Mouse (Mus musculus) kidney, embryonic 16.5 days (tissue): ENCODE results near the gene Lrtm1. TPM values are rescaled to one million over a fixed set of nuclear protein-coding genes. Genes with fewer than 3 reads are reported as not detected.

Experiments used
- ATAC-seq: fragments of 200-750 bp; cut with Nextera tagmentation; 2 replicates; pipeline ENCODE4 v1.8.0; 2017; ENCODE audit warnings: moderate TSS enrichment; ENCODE audit not compliant: low FRiP score, low TSS enrichment
- H3K27ac ChIP-seq: fragments of 300-500 bp; sonication (generic); 2 replicates; pipeline ENCODE4 v1.5.1; 2014; ENCODE audit warnings: low read length
- H3K27me3 ChIP-seq: fragments of 300-500 bp; sonication (generic); 2 replicates; pipeline ENCODE4 v1.6.1; 2014; ENCODE audit warnings: low read length, control low read depth, mixed read lengths; ENCODE audit not compliant: insufficient read depth
- H3K36me3 ChIP-seq: fragments of 300-500 bp; sonication (generic); 2 replicates; pipeline ENCODE4 v1.6.1; 2014; ENCODE audit warnings: low read length, control low read depth, mixed read lengths; ENCODE audit not compliant: insufficient read depth
- H3K4me1 ChIP-seq: fragments of 300-500 bp; sonication (generic); 2 replicates; pipeline ENCODE4 v1.6.1; 2014; ENCODE audit warnings: low read length, control low read depth, mixed read lengths; ENCODE audit not compliant: insufficient read depth
- H3K4me2 ChIP-seq: fragments of 300-500 bp; sonication (generic); replicated peaks from 2 replicates; pipeline ENCODE4 v1.6.1; 2014; ENCODE audit warnings: low read depth, low read length
- H3K4me3 ChIP-seq: fragments of 300-500 bp; sonication (generic); 2 replicates; pipeline ENCODE4 v1.5.1; 2014; ENCODE audit warnings: mild to moderate bottlenecking, low read length
- H3K9ac ChIP-seq: fragments of 300-500 bp; sonication (generic); replicated peaks from 2 replicates; pipeline ENCODE4 v1.6.1; 2014; ENCODE audit warnings: low read length
- H3K9me3 ChIP-seq: fragments of 300-500 bp; sonication (generic); 2 replicates; pipeline ENCODE4 v1.6.1; 2016; ENCODE audit warnings: low read length, control low read depth
- WGBS: fragments of 180-500 bp; shearing (Covaris S2); extraction: QIAGEN DNeasy Blood & Tissue Kit; methylation state at CpG from one replicate; pipeline ENCODE4 v1.1.7; 2014; 5-methylcytosine and 5-hydroxymethylcytosine counted together
- polyA plus RNA-seq: library from polyadenylated mRNA; unstranded; fragments of >200 nt; fragmentation: Nextera tagmentation; extraction: Ambion mirVana; gene quantifications from 2 replicates; pipeline ENCODE4 v1.2.1, GENCODE M21; 2015

The Lrtm1 gene
- polyA plus RNA-seq, result 0.06 and 0.15 TPM in 2 replicates

DNA sequence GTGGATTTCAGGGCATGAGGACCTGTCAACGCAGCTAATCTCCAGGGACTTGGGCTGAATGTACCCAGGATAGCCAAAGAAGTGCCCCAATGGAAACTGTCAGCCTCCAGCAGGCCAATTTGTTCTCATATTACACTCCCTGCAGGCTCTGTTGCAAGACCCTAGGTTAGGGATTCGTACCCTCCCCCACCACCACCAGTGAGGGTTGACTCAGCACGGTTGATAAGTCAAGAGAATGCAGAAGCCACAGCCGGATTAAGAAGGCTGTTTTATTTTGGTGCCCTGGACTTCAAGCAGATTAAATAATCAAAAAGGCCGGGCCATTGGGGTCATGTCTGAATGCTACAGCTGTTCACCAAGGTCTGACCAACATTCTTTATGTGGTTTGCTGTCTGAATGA lies at the start of gene Lrtm1:
Gene Lrtm1 (plus strand): TSS at position 326 of the 400 bp plus-strand sequence.
- Histone ChIP-seq H3K9me3 (no peaks in the 10 kb centered on the region), H3K9ac (no peak within 1 kb of the TSS), H3K4me2 (no peak within 1 kb of the TSS), H3K27ac (no peak within 1 kb of the TSS), H3K27me3 (no peaks in the 10 kb centered on the region), H3K4me3 (no peak within 1 kb of the TSS), H3K36me3 (no peaks in the 10 kb centered on the region), H3K4me1 (peaks cover 6% of the 10 kb centered on the region; the same call in 1 of the 2 replicates)
- 15% methylated on average over 5 of the region's 5 CpGs for WGBS
- peak; percentile 65 for ATAC-seq

DNA sequence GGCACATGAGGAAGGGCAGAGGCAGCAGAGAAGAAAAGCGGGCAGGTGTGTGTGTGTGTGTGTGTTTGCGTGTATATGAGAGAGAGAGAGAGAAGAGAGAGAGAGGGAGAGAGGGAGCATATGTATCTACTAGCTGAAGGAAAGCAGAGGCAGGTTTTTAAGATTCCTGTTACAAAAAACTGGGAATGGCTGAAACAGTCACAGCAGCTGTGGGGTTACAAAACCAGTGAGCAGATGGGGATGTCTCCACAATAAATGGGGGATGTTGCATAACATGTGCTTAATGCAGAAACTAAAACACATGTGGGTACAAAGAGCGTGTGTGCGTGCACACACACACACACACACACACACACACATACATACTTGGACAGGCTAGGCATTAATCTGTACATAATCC lies 48.8 kb upstream of the Lrtm1 start:
- WGBS, result 98% methylated on average over 4 of the region's 4 CpGs
- no peaks in the 10 kb centered on the region for H3K27me3 ChIP-seq
- H3K9ac ChIP-seq, result no peak overlapping the region
- no peak overlapping the region for H3K27ac ChIP-seq
- no peak overlapping the region for H3K4me2 ChIP-seq
- H3K36me3 ChIP-seq, result no peaks in the 10 kb centered on the region
- ATAC-seq, result no peak
- H3K4me3 ChIP-seq, result no peak overlapping the region
- no peaks in the 10 kb centered on the region for H3K9me3 ChIP-seq
- H3K4me1 ChIP-seq, result peaks cover 4% of the 10 kb centered on the region; the same call in 1 of the 2 replicates

DNA sequence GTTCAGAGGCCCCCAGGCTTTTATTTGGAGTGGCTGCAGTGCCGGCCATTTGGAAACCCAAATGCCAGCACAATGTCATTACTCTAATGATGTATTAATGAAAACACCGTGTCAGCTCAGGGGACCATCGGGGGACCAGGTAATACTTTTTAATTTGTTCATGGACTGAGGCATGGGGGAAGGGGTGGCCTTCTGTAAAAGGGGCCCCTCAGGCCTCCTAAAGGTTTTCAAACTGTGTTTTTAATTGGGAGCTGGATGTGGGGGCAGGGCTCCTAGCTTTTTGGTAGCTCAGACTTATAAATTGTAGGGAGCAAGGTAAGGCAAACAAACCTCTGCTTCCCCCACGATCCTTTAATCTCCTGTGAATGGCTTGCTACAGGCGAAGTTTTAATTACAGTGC lies 45.4 kb upstream of the Lrtm1 start:
- no peaks in the 10 kb centered on the region for H3K9me3 ChIP-seq
- peaks cover 4% of the 10 kb centered on the region; the same call in 1 of the 2 replicates for H3K4me1 ChIP-seq
- no peak overlapping the region for H3K4me2 ChIP-seq
- no peak overlapping the region for H3K27ac ChIP-seq
- no peak overlapping the region for H3K4me3 ChIP-seq
- H3K9ac ChIP-seq, result no peak overlapping the region
- no peaks in the 10 kb centered on the region for H3K36me3 ChIP-seq
- 18% methylated on average over 5 of the region's 5 CpGs for WGBS
- ATAC-seq, result no peak
- no peaks in the 10 kb centered on the region for H3K27me3 ChIP-seq

DNA sequence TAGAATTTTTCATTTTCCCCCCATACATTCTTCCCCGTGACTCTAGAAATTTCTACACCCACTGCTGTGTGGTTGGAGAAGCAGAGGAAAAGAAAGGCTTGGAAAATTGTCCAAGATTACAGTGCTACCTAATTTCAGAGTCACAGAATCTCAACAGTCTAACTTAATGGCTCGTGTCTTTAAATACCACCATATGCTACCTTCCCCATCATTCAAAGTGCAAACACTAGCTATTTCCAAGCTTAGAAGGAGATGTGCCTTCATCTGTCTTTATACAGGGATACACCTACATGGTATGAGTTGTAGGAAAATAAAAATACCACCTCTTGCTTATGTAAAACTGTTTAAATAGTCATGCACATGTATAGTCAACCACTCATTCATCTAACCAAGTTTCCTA lies 38.8 kb upstream of the Lrtm1 start:
- no peaks in the 10 kb centered on the region for H3K27me3 ChIP-seq
- H3K4me2 ChIP-seq, result no peak overlapping the region
- H3K4me1 ChIP-seq, result no peaks in the 10 kb centered on the region
- H3K27ac ChIP-seq, result no peak overlapping the region
- no peaks in the 10 kb centered on the region for H3K36me3 ChIP-seq
- ATAC-seq, result no peak
- H3K9ac ChIP-seq, result no peak overlapping the region
- no peaks in the 10 kb centered on the region for H3K9me3 ChIP-seq
- H3K4me3 ChIP-seq, result no peak overlapping the region
- 87% methylated on average over 2 of the region's 2 CpGs for WGBS

DNA sequence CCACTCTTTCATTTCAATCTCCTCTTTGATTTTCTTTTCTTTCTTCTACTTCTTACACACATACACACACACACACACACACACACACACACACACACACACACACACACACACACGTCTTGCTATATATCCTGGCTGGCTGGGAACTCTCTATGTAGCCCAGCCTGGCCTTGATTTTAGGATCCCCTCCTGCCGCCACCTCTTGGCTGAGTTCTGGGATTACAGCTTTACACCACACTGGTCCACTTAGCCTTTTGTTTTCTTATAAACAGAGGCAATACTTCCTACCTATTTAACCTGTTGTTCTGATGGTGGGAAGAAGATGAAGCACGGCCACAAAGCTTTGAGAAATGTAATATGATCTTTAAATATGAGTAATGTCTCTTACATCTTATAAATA lies 37.5 kb upstream of the Lrtm1 start:
- no peak for ATAC-seq
- no peak overlapping the region for H3K27ac ChIP-seq

DNA sequence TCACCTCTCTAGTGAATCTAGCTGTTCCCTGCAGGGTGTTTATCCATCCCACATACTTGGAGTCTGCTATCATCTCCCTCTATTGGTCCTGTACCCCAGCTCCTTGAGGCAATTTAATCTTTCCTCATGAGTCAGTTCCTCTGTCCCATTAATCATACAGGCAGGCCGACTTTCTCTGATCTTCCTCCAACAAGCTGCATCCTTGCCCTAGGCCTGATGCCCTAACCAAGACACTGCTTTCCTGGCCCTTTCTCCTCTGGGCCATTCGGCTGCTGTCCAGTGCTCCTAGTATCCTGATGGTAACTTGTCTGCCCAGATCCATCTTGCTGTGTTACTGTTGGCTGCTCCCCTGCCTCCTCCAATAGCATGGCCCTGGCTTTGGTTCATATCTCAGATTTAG lies 33.7 kb upstream of the Lrtm1 start:
- WGBS, result 57% methylated on average over 2 of the region's 2 CpGs

More for the DNA sequence above, 37.5 kb upstream of the Lrtm1 start:
- Histone ChIP-seq H3K4me3 (no peak overlapping the region), H3K9ac (no peak overlapping the region), H3K36me3 (no peaks in the 10 kb centered on the region), H3K4me1 (no peaks in the 10 kb centered on the region), H3K9me3 (no peaks in the 10 kb centered on the region), H3K4me2 (no peak overlapping the region), H3K27me3 (no peaks in the 10 kb centered on the region)
- WGBS, result 31% methylated on average over 3 of the region's 3 CpGs

DNA sequence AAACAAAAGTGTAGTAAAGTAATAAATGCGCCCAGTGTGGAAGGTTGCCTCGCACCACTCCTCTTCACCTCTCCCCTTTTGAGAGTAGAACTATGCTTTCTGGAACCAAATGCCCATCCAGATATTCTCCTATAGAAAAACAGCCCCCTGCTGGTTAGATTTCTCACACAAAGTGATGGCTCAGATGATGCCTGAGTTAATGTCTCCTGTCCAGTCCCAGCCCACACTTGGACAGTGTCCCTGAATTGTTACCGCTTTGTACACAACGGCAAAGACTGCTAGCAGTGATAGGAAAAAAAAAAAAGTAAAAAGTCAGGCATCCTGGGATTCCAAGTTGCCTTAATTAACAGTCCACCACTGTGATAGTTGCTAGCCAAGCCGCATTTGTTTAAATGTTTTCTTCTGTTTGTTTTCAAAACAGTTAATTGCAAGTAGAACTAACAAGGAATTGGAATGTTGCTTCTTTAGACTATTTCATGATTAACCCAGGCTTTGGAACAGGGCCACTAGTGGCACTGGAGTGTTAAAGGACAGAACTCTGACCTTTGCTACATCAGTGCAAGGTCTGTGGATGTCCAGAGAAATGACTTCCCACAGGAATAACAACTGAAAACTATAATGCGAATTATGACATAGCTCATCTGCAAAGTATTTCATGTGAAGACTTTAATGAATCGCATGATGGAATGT lies 29.7 kb upstream of the Lrtm1 start:
- 79% methylated on average over 7 of the region's 7 CpGs for WGBS
- H3K4me2 ChIP-seq, result no peak overlapping the region
- H3K27me3 ChIP-seq, result no peaks in the 10 kb centered on the region
- H3K9me3 ChIP-seq, result no peaks in the 10 kb centered on the region
- no peak for ATAC-seq
- H3K4me1 ChIP-seq, result no peaks in the 10 kb centered on the region
- H3K9ac ChIP-seq, result no peak overlapping the region
- no peaks in the 10 kb centered on the region for H3K36me3 ChIP-seq
- no peak overlapping the region for H3K4me3 ChIP-seq
- H3K27ac ChIP-seq, result no peak overlapping the region

More for the DNA sequence above, 33.7 kb upstream of the Lrtm1 start:
- no peaks in the 10 kb centered on the region for H3K36me3 ChIP-seq
- no peaks in the 10 kb centered on the region for H3K9me3 ChIP-seq
- H3K27me3 ChIP-seq, result no peaks in the 10 kb centered on the region
- no peak for ATAC-seq
- H3K4me2 ChIP-seq, result no peak overlapping the region
- H3K27ac ChIP-seq, result no peak overlapping the region
- no peak overlapping the region for H3K4me3 ChIP-seq
- no peak overlapping the region for H3K9ac ChIP-seq
- no peaks in the 10 kb centered on the region for H3K4me1 ChIP-seq

DNA sequence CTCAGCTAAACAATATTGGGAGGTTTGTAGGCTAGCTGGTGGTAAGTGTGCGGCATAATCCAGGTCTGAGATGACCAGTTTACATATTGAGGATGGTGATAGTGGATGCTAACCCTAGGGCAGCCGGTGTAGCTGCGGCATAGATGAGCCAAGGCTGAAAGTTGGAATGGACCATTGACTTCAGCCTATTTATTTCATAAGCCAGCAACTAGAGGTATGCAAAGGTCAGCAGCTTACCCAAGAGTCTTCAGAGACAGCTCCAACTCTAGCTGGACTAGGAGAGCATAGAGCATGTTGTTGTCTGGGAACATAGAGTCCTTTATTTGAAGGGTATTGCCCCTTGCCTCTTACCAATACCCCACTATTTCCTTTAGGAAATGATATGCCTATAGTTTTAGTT lies 21.4 kb upstream of the Lrtm1 start:
- Histone ChIP-seq H3K4me3 (no peak overlapping the region), H3K27me3 (no peaks in the 10 kb centered on the region), H3K9me3 (no peaks in the 10 kb centered on the region), H3K36me3 (no peaks in the 10 kb centered on the region), H3K9ac (no peak overlapping the region), H3K27ac (no peak overlapping the region), H3K4me2 (no peak overlapping the region), H3K4me1 (no peaks in the 10 kb centered on the region)
- WGBS, result 98% methylated on average over 3 of the region's 3 CpGs
- no peak for ATAC-seq

DNA sequence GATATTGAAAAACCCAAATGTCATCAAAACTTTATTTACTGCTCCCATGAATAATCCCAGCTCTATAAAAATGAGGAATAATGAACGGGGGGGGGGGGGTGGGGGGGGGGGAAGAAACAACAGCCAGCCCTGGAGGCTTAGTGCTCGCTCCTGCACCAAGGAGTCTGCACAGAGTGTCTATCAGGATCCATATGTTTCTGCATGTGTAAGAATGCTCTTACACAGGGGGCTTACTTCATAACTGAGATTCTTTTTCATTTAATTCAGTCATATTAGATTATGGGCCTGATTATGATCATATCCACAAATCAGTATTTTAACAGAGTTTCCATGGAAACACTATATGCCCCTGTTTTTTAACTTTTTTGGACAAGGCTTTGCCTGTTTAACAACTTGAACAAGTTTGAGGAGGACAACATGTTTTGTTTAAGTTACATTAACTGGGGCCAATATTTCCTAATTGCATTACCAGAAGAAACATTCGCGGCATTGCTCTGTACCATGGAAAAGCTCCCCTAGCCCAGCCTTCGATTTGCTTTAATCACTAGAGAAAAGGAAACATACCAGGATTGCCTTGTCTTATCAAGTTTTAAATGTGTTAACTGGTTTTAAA lies 12.7 kb upstream of the Lrtm1 start:
- Histone ChIP-seq H3K36me3 (no peaks in the 10 kb centered on the region), H3K4me2 (no peak overlapping the region), H3K27ac (no peak overlapping the region), H3K9ac (no peak overlapping the region), H3K9me3 (no peaks in the 10 kb centered on the region), H3K4me3 (no peak overlapping the region), H3K27me3 (no peaks in the 10 kb centered on the region), H3K4me1 (no peaks in the 10 kb centered on the region)
- ATAC-seq, result no peak
- WGBS, result 87% methylated on average over 4 of the region's 5 CpGs

DNA sequence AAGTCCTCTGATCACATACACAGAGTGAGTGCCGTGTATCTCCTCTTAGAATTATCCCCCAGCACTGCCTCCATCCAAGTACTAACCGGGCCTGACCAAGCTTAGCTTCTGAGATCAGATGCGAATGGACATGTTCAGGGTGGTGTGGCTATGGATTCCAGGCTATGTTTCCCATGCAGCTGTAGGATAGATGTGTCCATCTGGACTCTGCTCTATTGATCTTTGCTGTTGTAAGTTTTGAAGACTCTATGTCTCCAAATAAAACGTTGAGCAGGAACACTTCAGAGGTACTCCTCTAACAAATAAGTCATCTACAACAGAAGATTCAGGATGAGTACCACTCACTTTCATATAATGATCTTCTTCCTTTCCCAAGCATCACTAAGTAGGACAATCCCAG lies 8.4 kb upstream of the Lrtm1 start:
- H3K36me3 ChIP-seq, result no peaks in the 10 kb centered on the region
- no peak overlapping the region for H3K4me2 ChIP-seq
- no peaks in the 10 kb centered on the region for H3K27me3 ChIP-seq
- no peaks in the 10 kb centered on the region for H3K9me3 ChIP-seq
- H3K27ac ChIP-seq, result no peak overlapping the region
- ATAC-seq, result no peak
- H3K4me1 ChIP-seq, result no peaks in the 10 kb centered on the region
- 89% methylated on average over 4 of the region's 4 CpGs for WGBS
- H3K4me3 ChIP-seq, result no peak overlapping the region
- H3K9ac ChIP-seq, result no peak overlapping the region
